Mouse (Mus musculus) heart, postnatal 0 days (tissue): ENCODE results near the gene Glis3.

Experiments used
- CTCF ChIP-seq: IDR thresholded peaks from 2 replicates; pipeline ENCODE4 v1.5.1; 2016; ENCODE audit warnings: antibody characterized with exemption, control low read depth, low read depth
- EP300 ChIP-seq: IDR thresholded peaks from 2 replicates; pipeline ENCODE4 v1.6.1; 2016; ENCODE audit warnings: antibody characterized with exemption, low read depth

DNA sequence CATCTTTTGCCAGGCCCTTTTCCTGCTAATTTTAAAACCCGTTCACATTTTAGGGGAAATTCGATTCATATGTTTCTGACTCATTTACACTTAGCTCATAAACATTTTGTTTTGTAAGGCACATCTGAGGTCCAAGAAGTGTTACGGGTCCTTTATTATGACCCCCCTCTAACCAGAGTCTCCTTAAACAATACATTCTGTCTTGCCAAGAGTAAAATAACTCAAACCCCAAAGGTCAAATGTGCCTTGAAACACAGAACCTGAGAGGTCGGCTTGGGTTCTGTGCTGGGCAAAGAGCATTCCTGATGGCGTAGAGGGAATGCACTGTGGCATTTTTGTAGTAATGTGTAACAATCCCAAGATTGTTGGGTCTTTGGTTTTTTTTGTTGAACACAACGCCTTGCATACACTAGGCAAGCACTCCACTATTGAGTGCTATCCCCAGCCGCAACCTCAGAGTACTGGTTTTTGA, 395.7 kb downstream of the Glis3 start:
- TF ChIP-seq CTCF, result no peak
- TF ChIP-seq EP300, result no peak
